Mouse (Mus musculus) neural tube, embryonic 14.5 days (tissue): ENCODE measurements around the gene Anks1b. TPM values are rescaled to one million over a fixed set of nuclear protein-coding genes. Genes with fewer than 3 reads are reported as not detected.

ENCODE experiments used
- ATAC-seq: fragments of 200-750 bp; cut with Nextera tagmentation; 2 replicates; pipeline ENCODE4 v1.8.0; 2017; ENCODE audit warnings: low read depth, mild to moderate bottlenecking, moderate TSS enrichment, moderate library complexity
- H3K27ac ChIP-seq: fragments of 300-500 bp; sonication (generic); 2 replicates; pipeline ENCODE4 v1.5.1; 2014; ENCODE audit warnings: low read depth, mild to moderate bottlenecking, control low read depth, low read length, moderate library complexity, mixed read lengths
- H3K27me3 ChIP-seq: fragments of 300-500 bp; sonication (generic); 2 replicates; pipeline ENCODE4 v1.6.1; 2014; ENCODE audit warnings: low read length; ENCODE audit not compliant: control insufficient read depth, insufficient read depth
- H3K36me3 ChIP-seq: fragments of 300-500 bp; sonication (generic); 2 replicates; pipeline ENCODE4 v1.6.1; 2014; ENCODE audit warnings: low read length, mixed read lengths; ENCODE audit not compliant: control insufficient read depth, insufficient read depth
- H3K4me1 ChIP-seq: fragments of 300-500 bp; sonication (generic); 2 replicates; pipeline ENCODE4 v1.6.1; 2014; ENCODE audit warnings: low read length; ENCODE audit not compliant: control insufficient read depth, insufficient read depth
- H3K4me2 ChIP-seq: fragments of 300-500 bp; sonication (generic); 2 replicates; pipeline ENCODE4 v1.6.1; 2014; ENCODE audit warnings: mild to moderate bottlenecking, low read depth, low read length, control low read depth
- H3K4me3 ChIP-seq: fragments of 300-500 bp; sonication (generic); 2 replicates; pipeline ENCODE4 v1.5.1; 2014; ENCODE audit warnings: low read depth, low read length, control low read depth, mixed read lengths
- H3K9ac ChIP-seq: fragments of 300-500 bp; sonication (generic); replicated peaks from 2 replicates; pipeline ENCODE4 v1.6.1; 2014; ENCODE audit warnings: low read depth, mild to moderate bottlenecking, control low read depth, low read length, mixed read lengths
- H3K9me3 ChIP-seq: fragments of 300-500 bp; sonication (generic); 2 replicates; pipeline ENCODE4 v1.6.1; 2016; ENCODE audit warnings: low read length; ENCODE audit not compliant: control insufficient read depth
- WGBS: fragments of 180-500 bp; shearing (Covaris S2); extraction: QIAGEN DNeasy Blood & Tissue Kit; methylation state at CpG from one replicate; pipeline ENCODE4 v1.1.7; 2014; 5-methylcytosine and 5-hydroxymethylcytosine counted together
- polyA plus RNA-seq: library from polyadenylated mRNA; unstranded; fragments of >200 nt; fragmentation: Nextera tagmentation; extraction: Ambion mirVana; gene quantifications from 2 replicates; pipeline ENCODE4 v1.2.1, GENCODE M21; 2014

The Anks1b gene
- polyA plus RNA-seq, 1 experiment from 2014 or later, result 79.1 TPM

- no peaks in the 10 kb centered on the region for H3K4me1 ChIP-seq
- no peak overlapping the region for H3K27ac ChIP-seq
- ATAC-seq, result no peak
- H3K4me2 ChIP-seq, result no peak overlapping the region
- H3K36me3 ChIP-seq, result no peaks in the 10 kb centered on the region
- no peak overlapping the region for H3K4me3 ChIP-seq
- H3K9me3 ChIP-seq, result no peaks in the 10 kb centered on the region
- no peak overlapping the region for H3K9ac ChIP-seq
- WGBS, result 85% methylated on average over 2 of the region's 2 CpGs
- H3K27me3 ChIP-seq, result no peaks in the 10 kb centered on the region
Measured at GRCm38 (mm10) chr10:90649681-90650080, 776.4 kb downstream of the Anks1b start.

- no peaks in the 10 kb centered on the region for H3K27me3 ChIP-seq
- no peak overlapping the region for H3K27ac ChIP-seq
- ATAC-seq, result no peak; the same call in 1 of the 2 replicates
- no peaks in the 10 kb centered on the region for H3K9me3 ChIP-seq
- no peak overlapping the region for H3K4me3 ChIP-seq
- no peak overlapping the region for H3K9ac ChIP-seq
- H3K4me1 ChIP-seq, result no peaks in the 10 kb centered on the region
- H3K4me2 ChIP-seq, result no peak overlapping the region
- H3K36me3 ChIP-seq, result no peaks in the 10 kb centered on the region
- 79% methylated on average over 7 of the region's 7 CpGs for WGBS
Measured at GRCm38 (mm10) chr10:90657416-90658120, 784.3 kb downstream of the Anks1b start.

DNA sequence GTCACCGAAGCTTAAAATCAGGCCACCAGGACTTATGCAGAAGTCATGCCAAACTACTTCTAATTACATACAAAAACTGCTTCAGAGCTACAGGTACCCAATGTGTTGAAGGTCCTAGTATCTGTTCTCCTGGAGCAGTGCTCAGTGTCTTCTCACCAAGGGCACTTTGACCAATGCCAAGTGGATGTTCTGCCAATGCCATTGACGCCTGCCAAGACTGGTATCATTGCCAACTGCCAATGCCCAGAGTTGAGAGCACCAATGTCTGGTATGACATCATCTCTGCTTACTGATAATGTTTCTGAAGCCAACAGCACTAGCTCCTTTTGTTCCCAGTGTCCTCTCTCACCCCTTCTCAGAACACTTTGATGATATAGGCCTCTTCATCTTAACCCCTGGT, 793.4 kb downstream of the Anks1b start:
- Histone ChIP-seq H3K27me3 (no peaks in the 10 kb centered on the region), H3K36me3 (no peaks in the 10 kb centered on the region), H3K9ac (no peak overlapping the region), H3K4me1 (no peaks in the 10 kb centered on the region), H3K27ac (no peak overlapping the region), H3K9me3 (no peaks in the 10 kb centered on the region), H3K4me2 (no peak overlapping the region), H3K4me3 (no peak overlapping the region)
- 87% methylated on average over 2 of the region's 2 CpGs for WGBS
- no peak for ATAC-seq

GRCm38 (mm10) chr10:90670291-90670690, 797.0 kb downstream of the Anks1b start:
- ATAC-seq, result no peak
- H3K9ac ChIP-seq, result no peak overlapping the region
- no peaks in the 10 kb centered on the region for H3K9me3 ChIP-seq
- H3K4me2 ChIP-seq, result no peak overlapping the region
- H3K4me1 ChIP-seq, result no peaks in the 10 kb centered on the region
- no peak overlapping the region for H3K27ac ChIP-seq
- H3K4me3 ChIP-seq, result no peak overlapping the region
- H3K36me3 ChIP-seq, result no peaks in the 10 kb centered on the region
- WGBS, result 91% methylated on average over 3 of the region's 3 CpGs
- H3K27me3 ChIP-seq, result no peaks in the 10 kb centered on the region

DNA sequence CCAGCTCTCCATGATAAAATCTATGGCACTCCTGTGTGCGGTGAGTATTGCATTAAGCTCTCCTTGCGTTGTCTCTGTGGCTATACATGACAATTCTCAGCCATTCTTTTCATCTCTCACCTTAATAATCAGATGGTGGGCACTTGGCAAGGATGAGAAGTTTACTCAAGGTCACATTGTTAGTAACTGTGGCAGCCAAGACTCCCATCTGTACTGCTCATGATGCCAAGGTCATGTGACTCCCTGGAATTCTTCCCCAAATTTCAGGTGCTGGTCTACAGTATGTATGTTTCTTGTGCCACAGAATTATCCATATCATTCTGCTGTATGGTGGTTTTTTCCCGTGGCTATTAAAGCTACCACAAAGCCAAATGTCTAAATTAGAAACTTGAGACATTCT, 798.8 kb downstream of the Anks1b start:
- WGBS, result 86% methylated on average over 3 of the region's 3 CpGs
- no peaks in the 10 kb centered on the region for H3K9me3 ChIP-seq
- H3K4me1 ChIP-seq, result no peaks in the 10 kb centered on the region
- no peak for ATAC-seq
- H3K27ac ChIP-seq, result no peak overlapping the region
- H3K27me3 ChIP-seq, result no peaks in the 10 kb centered on the region
- H3K4me2 ChIP-seq, result no peak overlapping the region
- no peaks in the 10 kb centered on the region for H3K36me3 ChIP-seq
- H3K9ac ChIP-seq, result no peak overlapping the region
- no peak overlapping the region for H3K4me3 ChIP-seq

DNA sequence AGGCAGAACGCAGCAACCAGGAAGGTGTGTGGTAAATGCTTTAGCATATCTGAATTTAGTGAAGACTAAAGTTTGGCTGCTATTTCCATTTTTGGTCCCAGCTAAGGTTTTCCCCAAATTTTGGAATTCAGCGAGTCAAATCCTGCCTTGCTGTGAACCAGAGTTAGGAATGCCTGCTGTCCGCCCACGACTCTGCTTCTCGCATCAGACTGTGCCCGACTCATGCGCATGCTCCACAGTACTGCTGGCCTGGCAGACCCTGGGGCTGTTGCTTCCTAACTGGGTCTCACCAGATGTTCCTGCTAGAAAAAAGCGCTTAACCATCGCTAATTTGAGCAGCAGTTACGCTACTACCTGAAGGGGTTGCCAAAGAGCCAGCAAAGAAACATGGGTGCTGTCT, 801.1 kb downstream of the Anks1b start:
- Histone ChIP-seq H3K4me1 (no peaks in the 10 kb centered on the region), H3K27me3 (no peaks in the 10 kb centered on the region), H3K36me3 (no peaks in the 10 kb centered on the region), H3K27ac (no peak overlapping the region), H3K4me3 (no peak overlapping the region), H3K4me2 (no peak overlapping the region), H3K9ac (no peak overlapping the region), H3K9me3 (no peaks in the 10 kb centered on the region)
- 83% methylated on average over 10 of the region's 10 CpGs for WGBS
- ATAC-seq, result no peak

GRCm38 (mm10) chr10:90677421-90677820, 804.1 kb downstream of the Anks1b start:
- H3K4me1 ChIP-seq, result no peaks in the 10 kb centered on the region
- H3K27me3 ChIP-seq, result no peaks in the 10 kb centered on the region
- H3K36me3 ChIP-seq, result no peaks in the 10 kb centered on the region

GRCm38 (mm10) chr10:90679713-90680470, 806.6 kb downstream of the Anks1b start:
- 70% methylated on average over 10 of the region's 10 CpGs for WGBS

More at GRCm38 (mm10) chr10:90677421-90677820, 804.1 kb downstream of the Anks1b start:
- H3K4me2 ChIP-seq, result no peak overlapping the region
- no peak overlapping the region for H3K4me3 ChIP-seq
- no peak overlapping the region for H3K9ac ChIP-seq
- no peaks in the 10 kb centered on the region for H3K9me3 ChIP-seq
- ATAC-seq, result no peak
- no peak overlapping the region for H3K27ac ChIP-seq
- WGBS, result 93% methylated on average over 3 of the region's 3 CpGs

DNA sequence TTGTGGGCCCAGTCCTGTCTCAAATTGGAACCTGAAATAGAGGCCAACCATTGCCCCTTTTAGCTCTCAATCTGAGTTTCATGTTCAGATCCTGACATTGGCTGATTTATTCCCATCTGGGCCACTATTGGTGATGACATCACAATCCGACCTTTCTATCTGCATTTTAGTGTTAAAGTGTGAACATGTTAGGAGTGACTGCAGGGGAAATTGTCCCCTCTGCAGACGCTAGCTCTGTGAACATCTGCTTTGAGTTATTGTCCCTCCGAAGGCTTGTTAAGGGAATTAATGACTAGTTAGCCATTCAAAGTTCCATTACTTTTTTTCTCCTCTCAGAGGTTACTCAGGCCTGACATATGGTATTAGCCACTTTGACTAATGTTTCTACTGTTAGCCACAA, 810.5 kb downstream of the Anks1b start:
- Histone ChIP-seq H3K4me1 (no peaks in the 10 kb centered on the region), H3K4me2 (no peak overlapping the region), H3K4me3 (no peak overlapping the region), H3K9me3 (no peaks in the 10 kb centered on the region), H3K9ac (no peak overlapping the region), H3K27me3 (no peaks in the 10 kb centered on the region), H3K36me3 (no peaks in the 10 kb centered on the region), H3K27ac (no peak overlapping the region)
- 36% methylated on average over 3 of the region's 3 CpGs for WGBS
- no peak for ATAC-seq

More at GRCm38 (mm10) chr10:90679713-90680470, 806.6 kb downstream of the Anks1b start:
- no peak overlapping the region for H3K4me2 ChIP-seq
- no peak overlapping the region for H3K4me3 ChIP-seq
- H3K27ac ChIP-seq, result no peak overlapping the region
- no peaks in the 10 kb centered on the region for H3K9me3 ChIP-seq
- H3K4me1 ChIP-seq, result no peaks in the 10 kb centered on the region
- no peaks in the 10 kb centered on the region for H3K27me3 ChIP-seq
- no peak overlapping the region for H3K9ac ChIP-seq
- ATAC-seq, result no peak
- H3K36me3 ChIP-seq, result no peaks in the 10 kb centered on the region
